Comparison of ENCODE assay signal across 22 mouse cellular contexts in genomic region chr5:114028111-114028510, GRCm38 (mm10). TPM values are rescaled to one million over a fixed set of nuclear protein-coding genes. Genes with fewer than 3 reads are reported as not detected.
DNase-seq lines count a peak whose midpoint lies in the region; ATAC-seq lines count a peak whose summit lies in the region.
"Had no signal": no experiment of that assay in that cellular context is flagged by ENCODE, and none has a peak within 500 bp of the region (broad histone marks: within the 10 kb centered on the region; RNA-seq: fewer than 3 reads in every experiment).

No protein-coding gene starts in this region.

- H3K36me3 ChIP-seq in kidney, embryonic 14.5 days (ENCODE audit: control insufficient read depth, insufficient read depth, low read length) = no peaks in the 10 kb centered on the region
- H3K36me3 ChIP-seq: intestine, embryonic 15.5 days; lung, embryonic 15.5 days had no signal

- H3K4me3 ChIP-seq in kidney, embryonic 14.5 days (ENCODE audit: low read length) = no peak overlapping the region
- H3K4me3 ChIP-seq: intestine, embryonic 15.5 days; lung, embryonic 15.5 days; midbrain, embryonic 12.5 days; neural tube, embryonic 13.5 days had no signal

- intact Hi-C loops in left cerebral cortex, postnatal 36 days (cut with DNase I) = no loop called here

- DNase-seq in kidney, adult 18-20 months = peak; percentile 85
- DNase-seq in cerebellum, adult 18-20 months = peak; percentile 58 to 75
- DNase-seq in cerebellum, postnatal 10 days = peak; percentile 48 to 56
- peak; percentile 88 for DNase-seq in kidney, postnatal 14 days
- DNase-seq in left cerebral cortex, postnatal 36 days (ENCODE audit: low spot score in 2 of 2) = no peak
- DNase-seq in MN1 (ENCODE audit: low spot score) = no peak
- DNase-seq: gastrocnemius, postnatal 10 days; heart, postnatal 10 days; layer of hippocampus, adult 9-11 months; right cerebral cortex, postnatal 14 days; thymus, postnatal 14 days had no signal

- no peaks in the 10 kb centered on the region for H3K9me3 ChIP-seq in kidney, embryonic 14.5 days (ENCODE audit: control insufficient read depth, low read length)
- H3K9me3 ChIP-seq: intestine, embryonic 15.5 days; lung, embryonic 15.5 days; midbrain, embryonic 12.5 days had no signal

- H3K27ac ChIP-seq in kidney, embryonic 14.5 days (ENCODE audit: low read depth, low read length) = no peak overlapping the region
- H3K27ac ChIP-seq: hindbrain, embryonic 14.5 days; intestine, embryonic 15.5 days; lung, embryonic 15.5 days; macrophage; midbrain, embryonic 12.5 days; neural tube, embryonic 13.5 days had no signal

- no peak overlapping the region for H3K9ac ChIP-seq in kidney, embryonic 14.5 days (ENCODE audit: low read depth, low read length)
- H3K9ac ChIP-seq: hindbrain, embryonic 14.5 days; intestine, embryonic 15.5 days; lung, embryonic 15.5 days; midbrain, embryonic 12.5 days; neural tube, embryonic 13.5 days had no signal

- H3K4me1 ChIP-seq in kidney, embryonic 14.5 days (ENCODE audit: control insufficient read depth, insufficient read depth, low read length) = no peaks in the 10 kb centered on the region
- H3K4me1 ChIP-seq: lung, embryonic 15.5 days had no signal

- H3K27me3 ChIP-seq in kidney, embryonic 14.5 days (ENCODE audit: control insufficient read depth, insufficient read depth, low read length) = no peaks in the 10 kb centered on the region
- H3K27me3 ChIP-seq: intestine, embryonic 15.5 days; lung, embryonic 15.5 days; midbrain, embryonic 12.5 days; neural tube, embryonic 13.5 days had no signal

- ATAC-seq in kidney, embryonic 14.5 days (ENCODE audit: low FRiP score, low TSS enrichment) = no peak
- ATAC-seq: intestine, embryonic 15.5 days had no signal

- no peak overlapping the region for H3K4me2 ChIP-seq in kidney, embryonic 14.5 days (replicated peaks; ENCODE audit: low read depth, low read length)
- H3K4me2 ChIP-seq: hindbrain, embryonic 14.5 days; intestine, embryonic 15.5 days; lung, embryonic 15.5 days; midbrain, embryonic 12.5 days; neural tube, embryonic 13.5 days had no signal

- WGBS in kidney, embryonic 14.5 days = 87% methylated on average over 12 of the region's 12 CpGs

RNA-seq across cellular contexts. Expression of gene Dao, which starts 24.6 kb away (rescaled TPM):
- 6.0 and 7.7 TPM in 2 replicates for polyA plus RNA-seq in kidney, embryonic 14.5 days (2014; fragmentation: Nextera tagmentation; extraction: Ambion mirVana)
- not detected for total RNA-seq in left cerebral cortex, postnatal 36 days (2021)
- total RNA-seq: gastrocnemius, postnatal 10 days; heart, postnatal 10 days had no signal
- polyA plus RNA-seq: brain, embryonic 14.5 days; cortical plate, adult 2 months; embryonic facial prominence, embryonic 14.5 days; forebrain, embryonic 11.5 days; hindbrain, embryonic 14.5 days; lung, embryonic 15.5 days; macrophage; midbrain, embryonic 12.5 days; neural tube, embryonic 13.5 days had no signal

RNA-seq across cellular contexts. Expression of gene Ssh1, which starts 34.4 kb away (rescaled TPM):
- polyA plus RNA-seq in kidney, embryonic 14.5 days (2014; fragmentation: Nextera tagmentation; extraction: Ambion mirVana) = 18.5 and 28.2 TPM in 2 replicates
- total RNA-seq in left cerebral cortex, postnatal 36 days (2021) = 10 to 100 TPM; 21.0 to 29.1 TPM

RNA-seq across cellular contexts. Expression of gene Usp30, which starts 37.1 kb away (rescaled TPM):
- polyA plus RNA-seq in kidney, embryonic 14.5 days (2014; fragmentation: Nextera tagmentation; extraction: Ambion mirVana) = 9.3 and 10.7 TPM in 2 replicates
- total RNA-seq in left cerebral cortex, postnatal 36 days (2021) = 10 to 100 TPM; 38.5 to 42.0 TPM

Comparison
In these comparisons a context has a peak if more than half of its experiments do, and no peak if none do; other contexts are left out.
1. DNase-seq: peak in kidney, adult 18-20 months (single experiment), cerebellum, adult 18-20 months (2 of 2), cerebellum, postnatal 10 days (2 of 2) and kidney, postnatal 14 days (single experiment); none in left cerebral cortex, postnatal 36 days (0 of 2) and MN1 (single experiment).